Mouse (Mus musculus) common myeloid progenitor, adult 5-6 weeks (primary cell): Measurements from ENCODE around the gene Zfand3. TPM values are rescaled to one million over a fixed set of nuclear protein-coding genes. Genes with fewer than 3 reads are reported as not detected.

ENCODE experiments used
- ATAC-seq: replicated peaks from 2 replicates; pipeline ENCODE4 v1.8.0; 2016; ENCODE audit warnings: low read depth, mild to moderate bottlenecking, moderate TSS enrichment, inconsistent platforms; ENCODE audit not compliant: poor library complexity, severe bottlenecking
- total RNA-seq: library from RNA; stranded (forward); fragments of 200-1000, 187-1606 nt; gene quantifications from 2 replicates; pipeline ENCODE4 v1.2.3, GENCODE M21; 2017

Zfand3 gene
- total RNA-seq, 1 experiment from 2014 or later = 10.0 TPM

DNA sequence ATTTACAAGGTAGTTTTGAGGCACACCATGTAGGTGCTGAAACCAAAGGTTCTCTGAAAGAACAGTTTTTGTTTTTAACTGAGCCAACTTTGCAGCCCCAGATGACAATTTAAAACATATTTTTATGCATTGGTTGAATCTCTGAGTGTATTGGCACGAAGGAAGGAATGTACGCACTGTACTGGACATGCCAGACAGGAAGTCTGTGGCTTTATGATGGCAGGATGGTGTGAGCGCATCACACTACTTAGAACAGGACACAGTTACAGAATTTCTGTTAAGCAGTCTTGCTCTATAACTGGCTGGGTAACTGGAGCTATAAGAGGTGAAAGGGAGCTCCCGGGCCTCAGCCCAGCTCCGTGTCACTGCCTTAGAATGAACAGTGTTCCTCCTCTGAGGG lies 92.6 kb downstream of the Zfand3 start:
- ATAC-seq = 0 out of 2 replicates have a peak, but pooled peaks have one; percentile 11

DNA sequence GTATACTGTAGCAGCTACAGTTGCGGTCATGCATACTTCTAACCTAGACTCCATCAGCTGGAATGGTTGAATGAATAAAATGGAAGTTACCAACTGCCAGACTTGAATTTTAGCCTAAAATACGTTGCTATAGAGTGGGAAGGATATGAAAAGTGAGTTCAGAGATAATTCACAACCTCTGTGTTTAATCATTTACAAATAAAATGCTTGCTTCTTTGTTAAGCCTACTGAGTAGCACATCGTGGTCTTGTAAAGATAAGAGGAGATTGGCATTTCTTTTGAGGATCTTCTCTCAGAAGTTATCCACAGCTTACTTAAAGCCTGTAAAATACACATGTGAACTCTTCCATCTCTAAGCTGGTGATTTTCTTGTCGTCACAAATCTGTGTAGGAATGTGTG lies 93.1 kb downstream of the Zfand3 start:
- ATAC-seq = no peak

DNA sequence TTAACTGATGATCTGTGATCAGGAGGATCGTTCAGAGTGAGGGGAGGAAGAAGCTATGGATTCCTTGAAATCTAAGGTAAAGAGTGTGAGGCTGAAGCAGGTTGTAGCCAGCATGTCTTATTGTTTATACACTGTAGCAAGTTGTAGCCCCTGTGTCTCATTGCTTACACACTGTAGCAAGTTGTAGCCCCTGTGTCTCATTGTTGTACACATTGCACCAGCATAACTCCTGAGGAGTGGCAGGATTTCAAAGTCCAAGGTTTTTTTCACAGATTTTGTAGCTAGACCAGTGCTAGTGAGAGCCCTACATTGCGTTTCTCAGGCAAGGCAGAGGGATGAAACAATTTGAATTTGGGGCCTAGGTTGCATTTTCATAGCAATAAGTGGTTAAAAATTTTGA lies 95.1 kb downstream of the Zfand3 start:
- ATAC-seq = no peak

DNA sequence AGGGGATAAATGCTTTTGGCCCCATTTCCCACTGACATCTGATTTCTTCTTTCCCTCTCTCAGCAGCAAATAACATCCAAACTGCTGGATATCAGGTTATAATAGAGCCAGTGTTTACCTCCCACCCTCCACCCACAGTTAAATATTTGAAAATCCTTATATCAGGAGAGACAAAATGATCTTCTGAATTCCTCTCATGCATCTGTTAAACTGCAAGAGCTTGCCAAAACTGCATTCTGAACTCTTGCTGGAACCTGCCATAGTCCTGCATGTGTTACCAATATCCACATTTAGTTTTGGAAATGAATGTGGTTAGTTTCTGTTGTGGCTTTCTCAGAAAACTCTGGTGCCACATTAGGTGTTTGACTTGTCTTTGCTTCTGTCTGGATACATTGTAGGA lies 97.3 kb downstream of the Zfand3 start:
- no peak for ATAC-seq

DNA sequence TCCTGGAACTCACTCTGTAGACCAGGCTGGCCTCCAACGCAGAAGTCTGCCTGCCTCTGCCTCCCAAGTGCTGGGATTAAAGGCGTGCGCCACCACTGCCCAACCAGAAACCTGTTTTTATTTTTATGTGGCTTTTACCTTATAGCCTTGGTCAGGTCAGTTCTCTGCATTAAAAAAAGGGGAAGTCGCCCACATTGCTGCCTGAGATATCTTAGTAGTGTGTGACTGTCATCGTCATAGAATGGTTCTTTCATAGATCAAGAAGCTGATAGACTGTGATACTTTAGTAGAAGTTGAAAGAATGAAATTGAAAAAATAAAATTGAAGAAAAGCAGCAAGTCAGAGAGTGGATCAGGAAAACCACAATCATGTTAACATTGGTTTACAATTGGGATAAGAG lies 98.5 kb downstream of the Zfand3 start:
- peak; percentile 56; the same call in 1 of the 2 replicates for ATAC-seq

DNA sequence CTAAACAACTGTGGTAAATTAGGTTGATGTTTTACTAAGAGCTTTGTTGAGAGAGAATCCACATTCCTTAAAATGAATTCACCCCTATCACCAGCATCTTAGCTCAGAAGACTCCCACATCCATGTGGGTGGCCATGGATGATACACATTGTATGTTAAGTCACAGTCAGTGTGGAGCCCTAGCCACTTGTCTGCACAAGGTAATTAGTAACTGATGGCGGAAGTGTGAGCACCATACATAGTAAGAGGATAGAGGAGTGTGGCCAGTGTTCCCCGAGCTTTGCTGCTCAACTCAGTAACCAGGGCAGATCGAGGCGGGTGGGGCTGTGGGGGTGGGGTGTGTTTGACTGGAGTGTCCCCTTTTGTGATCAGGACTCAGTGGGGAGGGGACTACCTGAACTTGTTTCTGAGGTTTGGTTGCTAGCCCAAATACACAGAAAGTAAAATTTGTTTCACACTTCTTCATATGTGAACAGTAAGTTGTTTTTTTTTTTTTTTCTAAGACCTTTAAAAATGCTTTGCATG lies 99.2 kb downstream of the Zfand3 start:
- no peak for ATAC-seq

DNA sequence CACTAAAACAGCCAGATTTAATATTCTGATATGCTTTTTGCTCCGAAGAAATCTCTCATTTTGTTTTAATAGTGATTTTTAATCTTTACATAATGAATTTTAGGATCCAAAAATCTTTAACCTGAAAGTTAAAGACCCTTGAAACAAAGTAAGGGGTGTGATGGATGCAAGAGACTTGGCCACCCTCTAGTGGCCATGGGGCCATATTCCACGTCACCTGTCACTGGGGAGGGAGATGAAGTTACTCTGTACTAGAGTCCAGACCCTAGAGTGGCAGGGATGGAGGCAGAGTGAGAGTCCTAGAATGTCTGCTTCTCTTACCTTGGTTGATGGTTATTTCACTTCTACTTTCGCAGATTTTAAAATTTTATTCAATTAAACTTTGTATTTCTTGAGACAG lies 100.8 kb downstream of the Zfand3 start:
- ATAC-seq = no peak

DNA sequence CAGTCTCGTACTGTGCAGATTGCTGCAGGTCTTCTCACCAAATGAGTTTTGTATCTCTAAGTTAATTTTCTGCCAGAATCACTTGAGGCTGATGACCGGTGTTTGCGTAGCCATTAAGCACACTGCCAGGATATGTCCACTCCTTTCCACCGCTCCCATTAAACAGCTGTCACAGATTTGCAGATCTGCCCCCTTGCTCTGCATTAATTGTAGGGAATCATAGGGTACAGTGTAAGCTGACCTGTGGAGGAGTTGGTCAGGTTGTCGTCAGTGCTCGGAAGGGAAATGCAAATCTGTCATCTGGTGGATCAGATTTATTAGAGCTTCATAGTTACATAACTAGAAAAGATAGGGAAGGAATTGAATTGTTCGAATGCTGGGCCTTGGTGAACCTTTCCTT lies 106.1 kb downstream of the Zfand3 start:
- no peak for ATAC-seq

DNA sequence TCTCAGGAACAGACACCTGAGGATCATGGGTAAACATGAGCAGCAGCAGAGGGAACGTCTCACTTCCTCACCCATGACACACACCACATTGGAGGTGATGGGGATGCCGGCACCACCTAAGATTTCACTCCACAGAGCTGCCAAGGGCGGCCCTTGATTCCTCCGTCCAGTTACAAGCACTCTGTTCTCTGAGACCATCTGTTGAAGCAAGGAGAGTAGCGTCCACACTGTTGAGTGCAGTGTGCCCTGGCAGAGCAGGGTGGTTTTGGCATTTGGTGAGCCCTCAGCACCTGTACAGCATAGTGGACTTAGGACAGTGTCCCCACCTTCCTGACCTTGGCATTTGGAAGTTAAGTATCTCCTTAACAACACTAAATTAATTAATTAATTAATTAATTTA lies 107.0 kb downstream of the Zfand3 start:
- ATAC-seq = no peak

DNA sequence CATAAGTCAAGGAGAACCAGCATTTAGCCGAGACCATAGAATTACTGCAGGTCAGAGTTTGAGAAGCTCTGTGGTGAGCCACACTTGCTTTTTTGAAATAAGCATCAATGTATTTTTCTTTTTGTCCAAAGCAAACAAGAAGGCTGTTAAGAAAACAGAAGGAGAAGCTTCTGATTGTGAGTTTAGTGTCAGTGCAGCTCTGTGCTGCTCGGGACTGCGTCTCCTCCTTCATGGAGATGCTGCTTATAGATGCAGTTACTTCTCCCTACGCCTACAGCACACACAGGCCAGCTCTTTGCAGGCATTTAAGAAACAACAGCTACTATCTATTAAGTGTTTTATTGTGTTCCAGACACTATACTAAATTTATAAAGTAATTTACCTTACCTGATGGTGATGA lies 107.5 kb downstream of the Zfand3 start:
- ATAC-seq = no peak

DNA sequence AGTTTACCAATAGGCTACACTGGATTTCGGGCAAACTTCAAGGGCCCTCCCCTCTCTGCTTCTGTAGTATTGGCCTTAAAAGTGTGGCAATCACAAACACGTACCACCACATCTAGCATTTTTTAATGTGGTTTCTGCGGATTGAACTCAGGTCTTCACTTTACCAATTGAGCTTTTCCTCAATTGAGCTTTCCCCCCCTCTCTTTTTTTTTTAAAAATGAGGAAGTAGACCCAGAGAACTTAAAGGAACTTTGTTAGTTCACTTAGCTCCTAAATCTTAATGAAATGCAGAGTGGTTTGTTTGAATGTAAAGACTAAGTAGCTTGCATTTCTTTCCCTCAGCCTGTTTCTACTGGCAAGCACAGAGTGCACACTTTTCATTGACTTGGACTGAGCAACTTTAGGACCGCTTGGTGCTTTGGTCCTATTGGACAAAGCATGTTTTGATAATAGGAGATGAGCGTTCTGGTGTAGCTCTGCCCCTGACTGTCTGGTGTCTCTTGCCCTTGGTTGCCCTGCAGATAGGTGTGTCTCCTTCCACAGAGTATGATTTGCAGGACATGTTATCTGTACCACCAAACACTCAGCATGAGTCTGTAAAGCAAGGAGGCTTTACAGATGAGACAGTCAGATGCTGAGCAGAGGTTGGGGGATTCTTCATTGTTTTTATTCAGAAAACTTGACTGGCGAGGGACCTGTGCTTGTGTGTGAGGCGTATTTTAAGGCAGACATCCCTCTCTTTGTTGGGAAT lies 108.2 kb downstream of the Zfand3 start:
- ATAC-seq = peak; percentile 62

DNA sequence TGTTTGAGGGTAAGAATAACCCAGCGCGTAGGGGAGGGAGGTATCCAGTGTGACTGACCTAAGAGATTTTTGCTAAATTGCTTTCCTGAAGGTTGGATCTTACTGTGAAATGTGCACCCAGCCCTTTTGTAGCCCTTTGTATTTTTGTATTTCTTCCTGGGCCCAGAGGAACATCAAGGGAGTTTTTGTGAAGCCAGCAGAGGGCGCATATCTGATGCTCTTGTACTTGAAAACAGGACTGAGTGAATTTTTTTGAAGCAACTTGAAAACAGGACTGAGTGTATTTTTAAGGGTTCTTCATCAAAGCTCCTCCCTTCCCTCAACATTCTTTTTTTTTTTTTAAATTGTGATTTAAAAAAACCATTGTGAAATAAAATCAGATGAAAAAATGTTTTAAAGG lies 110.2 kb downstream of the Zfand3 start:
- ATAC-seq = no peak

DNA sequence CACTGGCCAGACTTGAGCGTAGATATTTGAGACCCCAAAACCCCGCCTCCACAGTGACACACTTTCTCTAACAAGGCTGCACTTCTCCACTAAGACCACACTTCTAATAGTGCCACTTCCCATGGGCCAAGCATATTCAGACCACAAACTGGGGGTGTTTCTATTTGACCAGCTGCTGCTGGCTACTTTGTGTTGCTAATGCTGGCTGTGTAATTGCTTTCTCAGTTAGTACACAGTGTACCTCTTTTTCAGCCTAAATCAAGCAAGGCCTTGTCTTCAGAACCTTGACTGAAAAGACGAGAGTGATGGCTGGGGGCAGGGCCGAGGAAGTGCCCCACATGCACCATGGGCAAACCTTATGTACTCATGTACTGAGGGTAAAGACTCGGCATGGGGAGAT lies 111.7 kb downstream of the Zfand3 start:
- ATAC-seq = no peak

DNA sequence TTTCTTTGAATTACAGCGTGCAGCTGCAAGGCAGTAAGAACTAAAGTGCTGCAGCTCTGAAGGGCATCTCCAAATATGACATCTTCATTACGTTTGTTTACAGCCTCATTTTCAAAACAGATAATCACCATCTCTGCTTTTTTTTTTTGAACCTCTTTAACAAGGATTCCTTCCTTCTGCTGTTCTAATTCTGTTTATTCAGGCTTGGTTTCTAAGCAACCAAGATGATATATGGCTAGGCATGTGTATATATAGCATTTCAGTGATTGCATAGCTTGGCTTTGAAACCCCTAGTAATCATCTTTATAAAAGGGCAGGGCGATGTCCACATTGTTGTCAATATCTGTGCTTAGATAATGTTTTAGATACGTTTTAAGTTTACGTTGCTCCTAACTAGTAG lies 113.5 kb downstream of the Zfand3 start:
- no peak for ATAC-seq

DNA sequence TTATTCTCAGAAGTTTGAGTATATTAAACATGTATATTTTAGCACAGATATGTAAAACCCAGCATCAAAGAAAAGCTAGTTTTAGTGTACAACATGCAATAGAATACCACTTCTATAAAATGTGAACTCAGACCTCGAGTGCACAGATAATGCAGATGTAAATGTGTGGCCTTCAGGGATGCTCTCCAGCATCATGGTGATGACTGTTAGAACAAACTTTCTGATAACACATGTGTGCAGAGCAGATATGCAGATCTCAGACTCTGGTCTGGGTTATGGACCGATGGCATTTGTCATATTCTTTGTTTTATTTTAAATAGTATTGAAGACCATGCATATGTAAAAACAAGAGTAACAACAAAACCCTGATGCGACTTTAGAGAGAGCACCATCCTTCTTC lies 117.7 kb downstream of the Zfand3 start:
- no peak for ATAC-seq

DNA sequence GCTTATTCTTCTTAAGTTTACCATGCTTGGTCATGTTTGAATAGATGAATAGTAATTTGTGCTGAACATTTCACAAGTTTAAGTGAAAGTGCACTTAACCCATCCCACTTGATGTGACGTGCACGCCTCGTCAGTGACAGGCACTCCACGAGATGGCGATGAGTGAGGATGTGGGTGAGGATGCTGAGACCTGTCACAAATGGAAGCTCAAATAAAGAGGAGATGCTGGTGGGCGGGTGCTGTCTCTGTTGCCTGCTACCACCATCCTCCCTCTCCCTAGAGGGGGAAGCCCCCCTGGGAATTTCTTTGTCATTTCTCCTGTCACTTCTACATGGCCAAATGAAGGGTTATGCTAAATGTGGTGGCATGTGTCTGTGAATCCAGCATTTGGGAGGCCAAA lies 123.9 kb downstream of the Zfand3 start:
- no peak for ATAC-seq

DNA sequence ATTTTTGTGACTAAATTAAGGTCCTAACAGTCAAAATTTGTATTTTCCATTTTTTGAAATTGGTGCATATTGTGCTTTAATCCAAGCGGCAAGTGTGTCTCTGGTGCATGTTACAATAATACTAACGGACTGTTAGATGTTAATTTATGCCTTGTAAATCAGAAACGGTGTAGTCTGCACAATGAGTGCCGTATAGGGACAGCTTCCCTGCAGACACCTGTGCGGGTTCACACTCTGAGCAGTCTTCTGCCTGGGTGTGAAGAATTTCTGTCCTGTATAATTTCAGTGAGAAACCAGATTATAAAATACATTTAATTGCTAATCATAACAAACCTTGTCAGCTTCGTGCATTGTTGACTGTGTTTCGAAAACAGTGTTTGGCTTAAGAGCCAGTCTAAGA lies 124.7 kb downstream of the Zfand3 start:
- no peak for ATAC-seq

DNA sequence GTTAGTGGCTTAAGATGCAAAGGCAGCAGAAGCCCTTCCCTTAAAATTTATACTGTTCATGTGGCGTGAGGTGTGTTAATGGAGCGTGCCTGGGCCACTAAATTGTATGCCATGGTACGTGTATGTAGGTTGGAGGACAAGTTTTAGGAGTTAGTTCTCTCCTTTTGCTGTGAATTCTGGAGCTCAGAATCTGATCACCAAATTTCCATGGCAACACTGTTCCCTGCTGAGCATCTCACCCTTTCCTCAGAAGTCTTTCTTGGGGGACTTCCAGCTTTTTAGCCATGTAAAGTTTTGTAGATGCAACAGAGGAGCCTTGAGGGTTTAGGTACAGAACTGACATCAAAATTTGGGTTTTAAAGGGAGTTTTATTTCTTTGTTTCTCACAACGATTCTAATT lies 125.8 kb downstream of the Zfand3 start:
- no peak for ATAC-seq

DNA sequence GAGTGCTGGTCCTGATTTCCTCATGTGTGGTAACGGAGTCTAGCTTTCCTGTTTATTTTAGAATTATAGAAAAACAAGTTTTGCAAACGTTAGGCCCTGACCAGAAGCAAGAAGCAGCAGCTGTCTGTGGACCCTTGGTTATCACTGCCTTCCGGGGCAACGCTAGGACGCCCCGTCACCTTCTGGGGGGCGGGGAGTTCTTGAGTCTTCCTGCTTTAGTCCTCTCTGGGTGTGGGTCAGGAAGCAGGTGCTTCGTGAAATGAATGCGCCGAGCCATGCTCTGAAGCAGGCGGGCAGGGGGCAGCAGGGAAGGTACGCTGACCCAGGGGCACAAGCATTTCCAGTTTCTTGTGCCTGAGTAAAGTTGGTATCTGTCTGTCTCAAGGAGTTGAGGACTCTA lies 129.1 kb downstream of the Zfand3 start:
- no peak for ATAC-seq

DNA sequence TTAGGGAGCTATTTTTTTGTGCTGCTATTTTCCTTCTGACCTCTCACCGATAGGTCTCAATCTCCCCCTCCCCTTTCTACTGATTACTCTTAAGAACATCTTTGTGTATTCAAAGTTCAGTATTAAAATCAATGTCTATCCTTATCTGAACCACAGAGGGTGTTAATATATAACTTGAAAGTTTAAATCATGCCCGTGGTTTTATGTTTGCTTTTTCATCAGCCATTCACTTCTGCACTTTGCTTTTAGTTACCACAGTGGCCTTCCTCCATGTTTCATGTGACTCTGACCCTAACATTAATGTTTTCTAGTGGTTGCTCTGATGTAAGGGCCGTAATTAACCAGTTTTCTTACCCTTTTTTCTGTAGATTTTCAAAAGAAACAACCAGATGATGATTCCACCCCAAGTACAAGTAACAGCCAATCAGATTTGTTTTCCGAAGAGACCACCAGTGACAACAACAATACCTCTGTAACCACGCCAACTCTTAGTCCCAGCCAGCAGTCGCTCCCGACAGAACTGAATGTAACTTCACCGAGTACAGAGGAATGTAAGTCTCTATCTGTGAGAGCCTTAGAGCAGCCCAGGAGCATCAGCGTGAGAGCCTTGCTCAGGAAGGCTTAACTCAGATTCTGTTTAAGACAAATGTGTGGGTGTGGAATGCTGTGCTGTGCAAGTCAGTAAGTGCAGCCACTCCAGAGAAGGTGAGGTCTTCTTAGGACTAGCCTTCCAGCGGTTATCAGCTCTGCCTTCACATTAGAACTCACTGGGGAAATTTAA lies 130.6 kb downstream of the Zfand3 start:
- ATAC-seq = no peak

DNA sequence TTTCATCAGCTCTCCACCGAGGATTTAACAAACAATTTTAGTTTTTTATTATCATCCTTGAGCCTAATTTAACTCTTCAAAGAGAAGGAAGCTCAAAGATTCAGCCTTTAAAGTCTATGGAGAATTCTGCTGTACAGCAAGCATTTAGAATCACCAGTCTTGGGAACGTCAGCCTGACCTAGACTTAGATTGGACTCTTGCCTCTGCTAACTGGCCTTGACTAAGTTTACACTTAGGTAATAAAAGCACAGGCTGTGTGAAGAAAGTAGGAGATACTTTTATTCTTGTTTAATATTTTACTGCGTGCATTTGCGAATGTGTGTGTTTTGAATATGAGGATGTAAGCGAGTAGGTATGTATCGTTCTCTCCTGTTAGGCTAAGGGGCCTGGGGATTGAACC lies 131.4 kb downstream of the Zfand3 start:
- no peak for ATAC-seq
